Mouse (Mus musculus) central nervous system, embryonic 11.5 days (tissue): ENCODE results near the gene Mup5. TPM values are rescaled to one million over a fixed set of nuclear protein-coding genes. Genes with fewer than 3 reads are reported as not detected.

Source experiments
- polyA plus RNA-seq: library from polyadenylated mRNA; depleted of rRNA; stranded (reverse); fragments of >200 nt; gene quantifications from 2 replicates; pipeline ENCODE4 v1.2.3, GENCODE M21; 2012; rRNA removed

Mup5 gene
- polyA plus RNA-seq: not detected in 2 replicates

DNA sequence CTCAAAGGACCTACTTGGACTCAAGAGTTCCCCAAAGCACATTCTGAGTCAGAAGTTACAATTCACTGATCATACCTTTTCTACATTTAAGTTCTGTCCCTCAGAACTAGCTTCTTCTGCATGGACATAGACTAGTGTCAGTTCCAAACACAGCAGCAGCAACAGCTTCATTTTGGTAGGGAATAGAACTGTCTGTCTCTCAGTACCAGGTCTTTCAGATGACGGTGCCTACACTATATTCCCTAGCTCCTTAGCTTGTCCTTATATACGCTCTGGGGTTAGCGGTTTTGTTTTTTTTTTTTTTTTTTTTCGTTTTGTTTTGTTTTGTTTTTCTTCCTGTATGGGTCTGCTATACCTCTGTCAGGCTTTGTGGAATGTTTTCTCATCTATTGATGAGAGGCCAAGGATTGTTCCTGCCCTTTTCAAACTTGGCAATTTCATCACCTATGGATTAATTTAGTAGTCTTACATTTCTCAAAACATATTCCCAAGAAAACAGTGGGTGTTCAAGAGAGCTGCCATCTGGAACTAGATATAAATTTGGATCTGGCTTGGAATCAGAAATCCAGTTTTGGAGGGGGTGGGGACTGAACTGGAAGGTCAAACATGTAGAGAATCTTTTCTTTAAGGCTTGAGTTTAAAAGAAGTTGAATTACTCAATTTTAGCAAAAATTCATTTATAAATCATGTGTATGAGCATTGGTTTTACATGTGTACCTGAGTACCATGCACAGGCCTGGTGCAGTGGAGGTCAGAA lies at the start of gene Mup5:
Mup5 (minus strand) TSS at position 282 of the 757 bp plus-strand sequence.

DNA sequence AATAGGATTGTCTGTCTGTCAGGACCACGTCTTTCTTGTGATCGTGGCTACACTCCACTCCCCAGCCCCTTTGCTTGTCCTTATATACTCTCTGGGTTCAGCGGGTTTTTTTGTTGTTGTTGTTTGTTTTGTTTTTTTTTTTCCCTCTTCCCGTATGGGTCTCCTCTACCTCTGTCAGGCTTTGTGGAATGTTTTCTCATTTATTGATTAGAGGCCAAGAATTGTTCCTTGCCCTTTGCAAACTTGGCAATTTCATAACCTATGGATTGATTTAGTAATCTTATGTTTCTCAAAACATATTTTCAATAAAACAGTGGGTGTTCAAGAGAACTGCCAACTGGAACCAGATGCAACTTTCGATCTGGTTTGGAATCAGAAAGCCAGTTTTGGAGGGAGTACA lies 52.9 kb downstream of the Mup5 start, which contains the start of gene Mup19:
Mup19 (minus strand) TSS at position 101 of the 400 bp plus-strand sequence.

Other genes with a start within 250 kb of the Mup5 start
- not detected in 2 replicates for gene Mup17, start 239.4 kb downstream of the Mup5 start, polyA plus RNA-seq
- gene Mup18, start 161.1 kb downstream of the Mup5 start, polyA plus RNA-seq: not detected in 2 replicates
- gene Mup19, start 53.0 kb downstream of the Mup5 start, polyA plus RNA-seq: not detected in 2 replicates
- gene Mup20, start 218.9 kb upstream of the Mup5 start, polyA plus RNA-seq: not detected in 2 replicates